Mouse (Mus musculus) liver, adult 10 weeks (tissue): ENCODE results near the gene Adcy1. TPM values are rescaled to one million over a fixed set of nuclear protein-coding genes. Genes with fewer than 3 reads are reported as not detected.

ENCODE experiments used
- polyA plus RNA-seq: library from polyadenylated mRNA; stranded (reverse); fragments of 350-450 nt; fragmentation: Illumina TruSeq; extraction: RNeasy Lipid Tissue Mini Kit (QIAGEN cat#74804); gene quantifications from one replicate; pipeline ENCODE4 v1.2.3, GENCODE M21; 2014; ENCODE audit warnings: low read depth, low replicate concordance

The Adcy1 gene
- polyA plus RNA-seq, result not detected

GRCm38 (mm10) chr11:7063001-7063584, at the start of gene Adcy1:
Adcy1 (plus strand) TSS chr11:7063489.

GRCm38 (mm10) chr11:7188469-7188868, 125.2 kb downstream of the Adcy1 start, which contains the start of gene Gm11985:
Gm11985 (minus strand) TSS chr11:7188569.

GRCm38 (mm10) chr11:7197491-7197941, 134.2 kb downstream of the Adcy1 start, which contains the start of gene Igfbp1:
Igfbp1 (plus strand) TSS chr11:7197782.

GRCm38 (mm10) chr11:7213501-7214341, 150.4 kb downstream of the Adcy1 start, which contains the start of gene Igfbp3:
Igfbp3 (minus strand) TSS chr11:7213923.

Other genes starting within 250 kb of the Adcy1 start
- not detected for gene Gm11983, start 225.8 kb upstream of the Adcy1 start, polyA plus RNA-seq
- not detected for gene Gm11985, start 125.1 kb downstream of the Adcy1 start, polyA plus RNA-seq
- gene Igfbp1, start 134.3 kb downstream of the Adcy1 start, polyA plus RNA-seq, result 156 TPM
- 13.4 TPM for gene Igfbp3, start 150.4 kb downstream of the Adcy1 start, polyA plus RNA-seq